Mouse (Mus musculus) embryonic fibroblast, embryonic 13.5 days (primary cell): ENCODE measurements around the gene 6430571L13Rik.
A peak's percentile ranks its signal among the peaks of the same experiment; 100 is the strongest.

Experiments used
- CTCF ChIP-seq: IDR thresholded peaks from 2 replicates; pipeline ENCODE4 v1.5.1; 2011; ENCODE audit warnings: mild to moderate bottlenecking, control low read depth, low read length, moderate library complexity, borderline replicate concordance; ENCODE audit not compliant: insufficient read depth
- POLR2A ChIP-seq: IDR thresholded peaks from 2 replicates; pipeline ENCODE4 v1.6.1; 2011; ENCODE audit warnings: low read depth, mild to moderate bottlenecking, control low read depth, low read length, moderate library complexity

DNA sequence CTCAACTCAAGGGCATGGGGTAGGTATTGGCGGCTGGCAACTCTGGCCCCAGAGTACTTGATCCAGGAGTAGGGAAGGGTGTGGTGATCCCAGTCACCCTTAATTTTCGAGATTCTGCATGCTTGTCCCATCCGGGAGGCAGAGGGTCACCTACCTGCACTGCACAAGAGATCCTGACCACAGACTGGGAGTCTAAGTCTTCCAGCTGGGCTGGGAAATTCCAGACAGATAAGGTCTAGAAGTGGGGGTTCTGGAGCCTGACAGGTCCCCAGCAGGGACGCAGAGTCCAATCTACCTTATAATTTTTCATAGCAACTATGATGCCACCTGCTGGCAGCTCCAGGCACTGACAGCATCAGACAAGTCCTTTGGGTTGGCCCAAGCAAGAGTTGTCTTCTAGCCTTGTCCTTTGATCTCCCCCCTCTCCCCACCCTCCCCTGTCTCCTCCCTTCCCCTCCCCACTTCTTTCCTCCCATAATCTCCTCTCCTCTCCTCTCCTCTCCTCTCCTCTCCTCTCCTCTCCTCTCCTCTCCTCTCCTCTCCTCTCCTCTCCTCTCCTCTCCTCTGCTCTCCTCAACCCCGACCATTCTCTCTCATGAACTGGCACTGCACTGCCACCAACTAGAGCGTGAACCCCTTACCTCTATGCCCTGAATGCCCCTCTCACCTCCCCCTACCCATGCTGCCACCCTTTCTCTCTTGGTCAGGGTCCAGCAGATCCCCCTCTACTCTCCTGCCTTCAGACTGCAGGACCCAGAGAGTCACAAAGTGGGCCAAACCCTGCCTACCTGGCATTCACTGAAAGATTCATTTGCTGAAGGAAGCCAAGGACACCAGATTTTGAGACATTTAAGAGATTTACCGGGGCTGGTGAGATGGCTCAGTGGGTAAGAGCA is 15.7 kb downstream of the 6430571L13Rik start:
- TF ChIP-seq CTCF (peak; percentile 62; the same call in 1 of the 2 replicates), POLR2A (no peak)
